Mouse (Mus musculus) gastrocnemius, postnatal 10 days (tissue): Measurements from ENCODE around the gene Smoc1. TPM values are rescaled to one million over a fixed set of nuclear protein-coding genes. Genes with fewer than 3 reads are reported as not detected.

Experiments used
- DNase-seq: peaks from one replicate; pipeline ENCODE4 v3.0.0; 2021; ENCODE audit warnings: mixed read lengths
- total RNA-seq, 2 experiments: library from RNA; stranded (reverse); gene quantifications; 2 replicates each; pipeline ENCODE4 v1.2.3; 2021

The Smoc1 gene
- total RNA-seq, 2 experiments from 2014 or later: 2.5 to 3.3 TPM

DNA sequence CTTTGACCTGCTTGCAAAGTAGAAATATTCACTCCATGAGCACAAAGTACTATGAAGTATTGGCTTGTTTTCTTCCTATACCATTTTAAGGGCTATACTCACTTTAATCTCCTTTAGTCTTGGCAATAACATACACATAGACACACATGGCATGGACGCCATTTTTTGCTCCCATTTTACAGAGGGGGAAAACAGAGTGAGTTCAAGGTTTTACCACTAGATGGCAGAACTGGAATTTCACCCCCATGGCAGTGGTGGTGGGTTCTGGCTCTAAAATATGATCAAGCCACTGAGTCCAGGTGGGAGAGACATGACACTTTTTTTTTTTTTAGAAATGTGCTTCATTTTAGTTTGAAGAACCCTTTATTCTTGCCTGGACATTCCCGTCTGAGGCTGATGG, 1.6 kb upstream of the Smoc1 start:
- DNase-seq: no peak

- DNase-seq: peak; percentile 31
Measured at GRCm38 (mm10) chr12:81026995-81027942, 661 bp downstream of the Smoc1 start.

- no peak for DNase-seq
Measured at GRCm38 (mm10) chr12:81028291-81028920, 1.8 kb downstream of the Smoc1 start.

GRCm38 (mm10) chr12:81029731-81030130, 3.1 kb downstream of the Smoc1 start:
- DNase-seq: no peak

DNA sequence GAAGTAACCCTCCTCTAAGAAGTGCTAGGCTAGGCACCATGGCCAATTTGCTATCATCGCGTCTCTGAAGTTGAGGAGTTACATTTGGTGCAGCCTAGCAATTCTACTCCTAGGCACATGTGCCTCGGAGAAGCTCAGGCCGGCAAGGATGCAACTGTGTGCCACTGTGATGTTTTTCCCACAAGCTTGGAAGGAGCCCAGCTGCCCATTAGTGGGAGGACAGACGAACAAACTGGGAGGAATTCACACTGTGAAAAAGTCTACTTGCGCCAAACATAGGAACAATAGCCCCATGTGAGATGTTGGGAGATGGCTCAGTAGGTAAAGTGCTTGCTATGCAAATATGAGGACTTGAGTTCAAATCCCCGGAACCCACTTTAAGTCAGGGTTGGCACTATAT, 5.0 kb downstream of the Smoc1 start:
- DNase-seq: no peak

- DNase-seq: no peak
Measured at GRCm38 (mm10) chr12:81033389-81034041, 6.9 kb downstream of the Smoc1 start.

DNA sequence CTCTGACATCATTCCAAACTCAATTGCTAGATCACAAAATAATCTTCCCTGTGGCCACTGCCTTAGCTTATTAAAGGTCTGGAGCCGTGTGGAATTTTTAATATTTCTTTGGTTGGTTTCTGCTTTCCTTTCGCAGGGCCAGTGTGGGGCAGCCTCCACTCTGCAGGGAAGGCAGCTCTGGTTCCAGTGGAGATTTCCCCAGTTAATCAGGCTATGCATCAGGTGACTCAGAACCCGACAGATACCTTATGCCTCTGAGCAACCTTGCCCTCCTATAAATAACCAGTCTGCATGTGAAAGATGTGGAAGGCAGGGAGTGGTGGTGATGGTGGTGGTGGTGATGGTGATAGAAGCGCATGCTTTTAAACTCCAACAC, 7.4 kb downstream of the Smoc1 start:
- DNase-seq: no peak

DNA sequence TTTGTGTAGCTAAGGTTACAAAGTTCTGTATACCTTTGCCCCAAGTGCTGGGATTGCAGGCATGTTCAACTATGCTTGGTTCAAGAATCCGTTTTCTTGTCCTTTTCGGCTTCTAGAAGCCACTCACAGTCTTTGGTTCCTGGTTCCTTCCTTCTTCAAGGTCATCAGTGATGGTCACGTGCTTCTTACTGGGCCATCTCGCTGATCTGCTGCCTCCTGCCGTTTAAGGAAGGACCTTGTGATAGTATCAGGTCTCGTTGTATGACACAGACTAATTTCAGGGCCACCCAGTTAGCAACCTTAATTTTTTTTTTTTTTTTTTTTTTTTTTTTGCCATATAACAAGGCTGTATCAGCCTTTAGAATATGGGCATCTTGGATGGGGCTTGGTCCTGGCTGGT, 9.2 kb downstream of the Smoc1 start:
- no peak for DNase-seq

GRCm38 (mm10) chr12:81043616-81044015, 17.0 kb downstream of the Smoc1 start:
- no peak for DNase-seq

GRCm38 (mm10) chr12:81046926-81047325, 20.3 kb downstream of the Smoc1 start:
- DNase-seq: no peak

- DNase-seq: no peak
Measured at GRCm38 (mm10) chr12:81049661-81050060, 23.1 kb downstream of the Smoc1 start.

- DNase-seq: no peak
Measured at GRCm38 (mm10) chr12:81055000-81055705, 28.5 kb downstream of the Smoc1 start.

- no peak for DNase-seq
Measured at GRCm38 (mm10) chr12:81055811-81056210, 29.2 kb downstream of the Smoc1 start.

GRCm38 (mm10) chr12:81057619-81058018, 31.0 kb downstream of the Smoc1 start:
- no peak for DNase-seq

DNA sequence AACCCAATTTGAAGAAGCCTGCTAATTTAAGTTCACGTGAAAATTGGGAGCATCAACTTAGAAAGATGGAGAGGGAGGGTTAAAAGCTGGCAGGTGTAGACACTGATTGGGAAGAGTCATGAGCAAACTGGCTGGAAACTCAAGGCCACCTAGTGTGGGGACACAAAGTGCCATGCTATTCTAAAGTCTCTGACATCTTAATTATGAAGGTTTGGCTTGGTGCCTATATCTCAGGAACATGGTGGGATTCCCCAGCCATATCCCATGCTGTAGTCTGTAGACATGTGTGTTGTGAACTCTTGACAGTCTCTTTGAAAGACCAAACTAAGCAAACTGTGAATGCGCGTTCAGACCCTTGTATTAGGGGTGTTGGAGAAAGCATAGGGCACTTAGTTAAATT, 32.0 kb downstream of the Smoc1 start:
- DNase-seq: no peak

GRCm38 (mm10) chr12:81061831-81062361, 35.3 kb downstream of the Smoc1 start:
- DNase-seq: no peak

DNA sequence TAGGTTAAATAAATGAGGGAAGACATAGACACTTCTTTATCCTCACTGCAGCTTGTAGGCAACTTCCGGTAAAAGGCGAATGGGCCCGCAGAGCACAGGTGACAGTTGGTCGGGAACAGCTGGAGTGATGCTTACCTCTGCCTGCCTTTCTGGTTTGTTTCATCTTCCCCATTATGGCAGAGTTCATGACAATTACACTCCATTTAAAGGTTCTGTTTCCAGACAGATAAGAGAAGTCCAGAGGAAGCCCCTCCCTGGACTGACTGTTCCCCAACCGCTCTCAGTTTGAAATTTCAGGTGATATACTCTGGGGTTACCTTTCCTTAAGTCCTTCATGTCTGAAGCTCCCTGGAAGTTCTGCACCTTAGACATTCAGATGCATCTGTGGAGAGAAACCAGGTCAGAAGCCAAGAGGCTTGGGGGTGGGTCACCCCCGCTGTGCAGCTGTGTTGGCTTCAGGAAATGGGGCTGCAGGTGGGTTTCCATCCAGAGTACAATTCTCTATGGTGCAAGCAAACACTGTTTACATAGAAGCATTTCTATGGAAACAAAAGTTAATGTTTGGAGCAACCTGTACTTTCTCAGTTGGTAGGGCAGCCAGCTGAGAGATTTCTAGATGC, 36.8 kb downstream of the Smoc1 start:
- DNase-seq: no peak

DNA sequence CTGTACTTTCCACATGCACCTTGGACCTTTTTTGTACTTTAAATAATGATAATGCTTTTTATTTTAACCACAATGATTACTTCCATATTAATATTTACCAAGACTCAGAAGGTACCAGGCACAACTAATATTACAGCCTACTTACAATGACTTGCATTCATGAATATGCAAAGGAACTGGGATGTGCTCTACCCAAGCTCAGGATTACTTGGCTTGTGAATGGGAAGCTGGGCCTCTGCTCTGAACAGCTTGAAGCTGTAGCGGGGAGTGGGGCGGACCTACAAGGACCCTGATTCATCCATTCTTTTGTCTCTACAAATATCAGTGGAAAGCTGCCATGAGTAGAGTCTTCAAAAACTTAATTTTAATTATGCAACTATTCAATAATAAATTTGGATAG, 47.5 kb downstream of the Smoc1 start:
- DNase-seq: no peak

GRCm38 (mm10) chr12:81074941-81075340, 48.3 kb downstream of the Smoc1 start:
- DNase-seq: no peak

GRCm38 (mm10) chr12:81077953-81078646, 51.5 kb downstream of the Smoc1 start:
- DNase-seq: no peak

DNA sequence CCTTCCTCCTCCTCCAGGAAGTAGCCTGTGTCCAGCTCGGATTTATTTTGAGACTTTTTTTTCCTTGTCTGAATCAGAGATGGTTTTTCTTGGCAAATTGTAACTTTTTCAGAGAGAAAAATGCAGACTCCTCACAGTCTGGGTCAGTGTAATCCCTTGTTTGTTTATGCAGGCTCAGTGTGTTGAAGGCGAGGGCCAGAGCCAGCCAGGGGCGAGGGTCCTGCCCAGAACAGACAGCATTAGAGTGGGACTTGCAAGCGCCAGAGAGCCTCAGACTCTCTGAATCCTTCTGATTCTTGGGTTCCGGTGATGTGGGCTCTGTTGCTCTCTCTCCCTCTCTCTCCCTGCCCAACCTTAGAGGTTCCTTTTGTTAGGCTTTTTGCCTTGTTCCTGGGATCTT, 53.7 kb downstream of the Smoc1 start:
- no peak for DNase-seq
